Mouse (Mus musculus): ENCODE data around the gene Tchh. TPM values are rescaled to one million over a fixed set of nuclear protein-coding genes. Genes with fewer than 3 reads are reported as not detected.
"Not testable (repeated sequence)": the region's sequence is repeated elsewhere in the genome, so short reads cannot be mapped to it uniquely, and the experiment has no call there.

The Tchh gene
- total and polyA plus RNA-seq, 2 experiments, result 0.02 to 0.09 TPM

GRCm38 (mm10) chr3:93443501-93444101, 1.5 kb downstream of the Tchh start:
- no peak overlapping the region for H3K9ac ChIP-seq (ENCODE audit: low read depth, low read length)
- H3K4me3 ChIP-seq (ENCODE audit: insufficient read depth, low read depth, low read length), result peak overlapping the region; percentile 60; the same call in 1 of the 2 replicates

GRCm38 (mm10) chr3:93444343-93445164, 2.4 kb downstream of the Tchh start:
- under 1% methylated on average over 56 of the region's 56 CpGs for WGBS
- TF ChIP-seq CTCF (IDR thresholded peaks at IDR 0.05; ENCODE audit: low read depth, low read length) (no peak), POLR2A (IDR thresholded peaks at IDR 0.05; ENCODE audit: extremely low read depth, insufficient read depth, low read length) (no peak)
- no peak overlapping the region for H3K27ac ChIP-seq (replicated peaks; ENCODE audit: insufficient read depth, low read depth, low read length)
- DNase-seq (ENCODE audit: extremely low read depth, low read depth, low spot score), result peak; percentile 75
- H3K79me2 ChIP-seq (ENCODE audit: control insufficient read depth, insufficient read depth, low read length), result no peaks in the 10 kb centered on the region
- peaks cover 4% of the 10 kb centered on the region; the same call in 1 of the 2 replicates for H3K27me3 ChIP-seq (ENCODE audit: control insufficient read depth, insufficient read depth, low read length)
- H3K36me3 ChIP-seq (ENCODE audit: control insufficient read depth, insufficient read depth, low read length), result no peaks in the 10 kb centered on the region
- peaks cover 17% of the 10 kb centered on the region for H3K4me1 ChIP-seq (ENCODE audit: control insufficient read depth, insufficient read depth, low read length)
- peak overlapping the region; percentile 15 for H3K9ac ChIP-seq (ENCODE audit: low read depth, low read length)
- peak overlapping the region; percentile 60 for H3K4me3 ChIP-seq (ENCODE audit: insufficient read depth, low read depth, low read length)

More at GRCm38 (mm10) chr3:93443501-93444101, 1.5 kb downstream of the Tchh start:
- no peak for DNase-seq (ENCODE audit: extremely low read depth, low read depth, low spot score)
- H3K27me3 ChIP-seq (ENCODE audit: control insufficient read depth, insufficient read depth, low read length), result peaks cover 4% of the 10 kb centered on the region; the same call in 1 of the 2 replicates
- H3K36me3 ChIP-seq (ENCODE audit: control insufficient read depth, insufficient read depth, low read length), result no peaks in the 10 kb centered on the region
- 2% methylated on average over 38 of the region's 38 CpGs for WGBS
- H3K4me1 ChIP-seq (ENCODE audit: control insufficient read depth, insufficient read depth, low read length), result peaks cover 17% of the 10 kb centered on the region
- no peaks in the 10 kb centered on the region for H3K79me2 ChIP-seq (ENCODE audit: control insufficient read depth, insufficient read depth, low read length)
- no peak overlapping the region for H3K27ac ChIP-seq (replicated peaks; ENCODE audit: insufficient read depth, low read depth, low read length)
- TF ChIP-seq CTCF (IDR thresholded peaks at IDR 0.05; ENCODE audit: low read depth, low read length), result no peak
- TF ChIP-seq POLR2A (IDR thresholded peaks at IDR 0.05; ENCODE audit: extremely low read depth, insufficient read depth, low read length), result no peak

GRCm38 (mm10) chr3:93445165-93445705, 3.1 kb downstream of the Tchh start:
- Histone ChIP-seq H3K4me1 (ENCODE audit: control insufficient read depth, insufficient read depth, low read length) (peaks cover 17% of the 10 kb centered on the region), H3K27me3 (ENCODE audit: control insufficient read depth, insufficient read depth, low read length) (peaks cover 4% of the 10 kb centered on the region; the same call in 1 of the 2 replicates), H3K36me3 (ENCODE audit: control insufficient read depth, insufficient read depth, low read length) (no peaks in the 10 kb centered on the region), H3K4me3 (ENCODE audit: insufficient read depth, low read depth, low read length) (peak overlapping the region; percentile 22; the same call in 1 of the 2 replicates), H3K9ac (ENCODE audit: low read depth, low read length) (no peak overlapping the region), H3K27ac (replicated peaks; ENCODE audit: insufficient read depth, low read depth, low read length) (no peak overlapping the region), H3K79me2 (ENCODE audit: control insufficient read depth, insufficient read depth, low read length) (no peaks in the 10 kb centered on the region)
- no peak for TF ChIP-seq CTCF (IDR thresholded peaks at IDR 0.05; ENCODE audit: low read depth, low read length)
- under 1% methylated on average over 36 of the region's 36 CpGs for WGBS
- DNase-seq (ENCODE audit: extremely low read depth, low read depth, low spot score), result peak; percentile 35

GRCm38 (mm10) chr3:93446128-93446755, 4.1 kb downstream of the Tchh start:
- Histone ChIP-seq H3K4me1 (ENCODE audit: control insufficient read depth, insufficient read depth, low read length) (peaks cover 17% of the 10 kb centered on the region), H3K4me3 (ENCODE audit: insufficient read depth, low read depth, low read length) (peak overlapping the region; percentile 31; the same call in 1 of the 2 replicates), H3K79me2 (ENCODE audit: control insufficient read depth, insufficient read depth, low read length) (no peaks in the 10 kb centered on the region), H3K9ac (ENCODE audit: low read depth, low read length) (peak overlapping the region; percentile 41), H3K36me3 (ENCODE audit: control insufficient read depth, insufficient read depth, low read length) (no peaks in the 10 kb centered on the region), H3K27ac (replicated peaks; ENCODE audit: insufficient read depth, low read depth, low read length) (no peak overlapping the region), H3K27me3 (ENCODE audit: control insufficient read depth, insufficient read depth, low read length) (peaks cover 4% of the 10 kb centered on the region; the same call in 1 of the 2 replicates)
- peak; percentile 67 for DNase-seq (ENCODE audit: extremely low read depth, low read depth, low spot score)
- WGBS, result 1% methylated on average over 54 of the region's 54 CpGs
- TF ChIP-seq POLR2A (IDR thresholded peaks at IDR 0.05; ENCODE audit: extremely low read depth, insufficient read depth, low read length), result no peak
- no peak for TF ChIP-seq CTCF (IDR thresholded peaks at IDR 0.05; ENCODE audit: low read depth, low read length)

GRCm38 (mm10) chr3:93446756-93447137, 4.6 kb downstream of the Tchh start:
- WGBS, result 2% methylated on average over 32 of the region's 32 CpGs
- H3K79me2 ChIP-seq (ENCODE audit: control insufficient read depth, insufficient read depth, low read length); H3K27me3 ChIP-seq (ENCODE audit: control insufficient read depth, insufficient read depth, low read length); H3K36me3 ChIP-seq (ENCODE audit: control insufficient read depth, insufficient read depth, low read length); H3K27ac ChIP-seq (replicated peaks; ENCODE audit: insufficient read depth, low read depth, low read length): not testable (repeated sequence)
- H3K4me1 ChIP-seq (ENCODE audit: control insufficient read depth, insufficient read depth, low read length), result peaks cover 17% of the 10 kb centered on the region
- peak overlapping the region; percentile 55 for H3K4me3 ChIP-seq (ENCODE audit: insufficient read depth, low read depth, low read length)
- peak; percentile 29 for DNase-seq (ENCODE audit: extremely low read depth, low read depth, low spot score)
- peak overlapping the region; percentile 45 for H3K9ac ChIP-seq (ENCODE audit: low read depth, low read length)

All from liver, adult 2 months (tissue).